Mouse (Mus musculus): ENCODE data around the gene Trim40. TPM values are rescaled to one million over a fixed set of nuclear protein-coding genes. Genes with fewer than 3 reads are reported as not detected.

Trim40 gene
- not detected for total RNA-seq (2021)
- long read RNA-seq: 0 reads

- no peak for DNase-seq (ENCODE audit: low spot score in 2 of 2)
Observed at GRCm38 (mm10) chr17:36890073-36890903, at the start of gene Trim40. Gene Trim40 (minus strand): TSS chr17:36890123.

- DNase-seq (ENCODE audit: low spot score in 2 of 2): no peak
Observed at GRCm38 (mm10) chr17:36938056-36938455, 48.1 kb upstream of the Trim40 start.

- no peak for DNase-seq (ENCODE audit: low spot score in 2 of 2)
Observed at GRCm38 (mm10) chr17:36931806-36932205, 41.9 kb upstream of the Trim40 start.

- no peak for DNase-seq (ENCODE audit: low spot score in 2 of 2)
Observed at GRCm38 (mm10) chr17:36931130-36931529, 41.2 kb upstream of the Trim40 start.

- DNase-seq (ENCODE audit: low spot score in 2 of 2): no peak
Observed at GRCm38 (mm10) chr17:36930233-36930632, 40.3 kb upstream of the Trim40 start.

GRCm38 (mm10) chr17:36929236-36929932 lies 39.5 kb upstream of the Trim40 start:
- DNase-seq (ENCODE audit: low spot score in 2 of 2): no peak

GRCm38 (mm10) chr17:36927496-36928120 lies 37.7 kb upstream of the Trim40 start:
- DNase-seq (ENCODE audit: low spot score in 2 of 2): no peak

GRCm38 (mm10) chr17:36923491-36923890 lies 33.6 kb upstream of the Trim40 start:
- no peak for DNase-seq (ENCODE audit: low spot score in 2 of 2)

- no peak for DNase-seq (ENCODE audit: low spot score in 2 of 2)
Observed at GRCm38 (mm10) chr17:36922715-36923114, 32.8 kb upstream of the Trim40 start.

GRCm38 (mm10) chr17:36920239-36920638 lies 30.3 kb upstream of the Trim40 start:
- no peak for DNase-seq (ENCODE audit: low spot score in 2 of 2)

- DNase-seq (ENCODE audit: low spot score in 2 of 2): peak; percentile 72 to 79
Observed at GRCm38 (mm10) chr17:36915076-36915475, 25.2 kb upstream of the Trim40 start.

GRCm38 (mm10) chr17:36914108-36914507 lies 24.2 kb upstream of the Trim40 start:
- peak; percentile 79 to 83 for DNase-seq (ENCODE audit: low spot score in 2 of 2)

- no peak for DNase-seq (ENCODE audit: low spot score in 2 of 2)
Observed at GRCm38 (mm10) chr17:36912031-36912430, 22.1 kb upstream of the Trim40 start.

- no peak for DNase-seq (ENCODE audit: low spot score in 2 of 2)
Observed at GRCm38 (mm10) chr17:36909802-36910201, 19.9 kb upstream of the Trim40 start.

GRCm38 (mm10) chr17:36908235-36908634 lies 18.3 kb upstream of the Trim40 start:
- DNase-seq (ENCODE audit: low spot score in 2 of 2): no peak

- DNase-seq (ENCODE audit: low spot score in 2 of 2): no peak
Observed at GRCm38 (mm10) chr17:36903651-36904050, 13.7 kb upstream of the Trim40 start.

GRCm38 (mm10) chr17:36900691-36901090 lies 10.8 kb upstream of the Trim40 start:
- DNase-seq (ENCODE audit: low spot score in 2 of 2): no peak

- peak; percentile 10 to 15 for DNase-seq (ENCODE audit: low spot score in 2 of 2)
Observed at GRCm38 (mm10) chr17:36900001-36900400, 10.1 kb upstream of the Trim40 start.

GRCm38 (mm10) chr17:36899376-36899775 lies 9.5 kb upstream of the Trim40 start:
- no peak for DNase-seq (ENCODE audit: low spot score in 2 of 2)

- DNase-seq (ENCODE audit: low spot score in 2 of 2): no peak
Observed at GRCm38 (mm10) chr17:36897552-36898205, 7.8 kb upstream of the Trim40 start, which contains the start of gene Trim31. Gene Trim31 (plus strand): TSS chr17:36898118.

- no peak for DNase-seq (ENCODE audit: low spot score in 2 of 2)
Observed at GRCm38 (mm10) chr17:36897065-36897464, 7.1 kb upstream of the Trim40 start.

Data from layer of hippocampus, postnatal 10 days (tissue).